Mouse (Mus musculus) NIH3T3 (cell line): ENCODE results near the gene Sdhaf2.

ENCODE experiments used
- DNase-seq: peaks from one replicate; pipeline ENCODE4 v3.0.0-alpha.2; 2012; ENCODE audit warnings: low read depth

The Sdhaf2 gene

DNA sequence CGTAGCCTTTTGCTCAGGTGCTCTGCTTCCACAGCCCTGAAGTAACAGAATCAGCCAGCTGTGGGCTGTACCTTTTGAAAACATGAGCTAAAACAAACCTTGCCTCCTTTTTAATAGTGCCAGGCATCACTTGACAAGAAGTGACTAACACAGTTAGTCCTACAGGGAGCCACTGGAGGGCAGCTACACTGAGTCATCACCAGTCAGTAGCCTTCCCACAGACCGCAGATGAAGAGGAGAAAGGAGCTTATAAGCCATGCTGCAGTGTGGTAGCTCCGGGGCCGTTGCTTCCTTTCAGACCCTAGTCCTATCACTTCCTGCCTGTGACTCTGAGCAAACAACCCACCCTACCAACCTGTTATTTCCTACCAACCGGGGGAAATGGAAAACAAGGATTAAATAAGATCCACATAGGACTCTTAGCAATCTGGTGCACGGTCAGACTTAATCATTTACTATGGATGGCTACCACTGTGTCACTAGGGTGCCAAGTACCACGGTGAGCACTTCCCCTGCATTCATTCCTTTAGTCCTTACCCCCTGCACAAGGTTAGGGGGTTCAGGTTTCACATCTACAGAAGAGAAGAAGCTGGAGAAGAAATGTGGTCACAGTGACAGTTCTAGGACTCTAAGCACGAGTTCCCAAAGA, 28.3 kb downstream of the Sdhaf2 start:
- peak; percentile 80 for DNase-seq

DNA sequence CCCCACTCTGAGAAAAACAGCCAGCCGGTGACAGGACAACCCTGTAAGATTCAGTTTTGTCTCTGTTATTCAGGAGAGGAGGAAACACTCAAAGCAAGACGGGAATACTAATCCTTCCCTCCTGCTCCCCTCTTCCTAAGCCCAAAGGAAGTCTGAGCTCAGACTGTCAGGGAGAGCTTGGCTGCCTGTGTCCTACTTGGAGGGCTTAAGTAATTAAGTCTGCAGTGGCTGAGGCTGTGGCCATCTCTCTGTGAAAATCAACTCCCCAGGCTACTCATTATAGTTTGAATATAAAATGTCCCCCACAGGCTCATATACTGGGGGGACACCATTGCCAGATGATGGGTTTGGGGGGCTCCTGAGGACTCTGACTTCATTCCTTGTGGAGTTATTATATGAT, 29.0 kb downstream of the Sdhaf2 start:
- DNase-seq, result no peak

GRCm38 (mm10) chr19:10495670-10496069, 30.3 kb downstream of the Sdhaf2 start:
- DNase-seq, result no peak

DNA sequence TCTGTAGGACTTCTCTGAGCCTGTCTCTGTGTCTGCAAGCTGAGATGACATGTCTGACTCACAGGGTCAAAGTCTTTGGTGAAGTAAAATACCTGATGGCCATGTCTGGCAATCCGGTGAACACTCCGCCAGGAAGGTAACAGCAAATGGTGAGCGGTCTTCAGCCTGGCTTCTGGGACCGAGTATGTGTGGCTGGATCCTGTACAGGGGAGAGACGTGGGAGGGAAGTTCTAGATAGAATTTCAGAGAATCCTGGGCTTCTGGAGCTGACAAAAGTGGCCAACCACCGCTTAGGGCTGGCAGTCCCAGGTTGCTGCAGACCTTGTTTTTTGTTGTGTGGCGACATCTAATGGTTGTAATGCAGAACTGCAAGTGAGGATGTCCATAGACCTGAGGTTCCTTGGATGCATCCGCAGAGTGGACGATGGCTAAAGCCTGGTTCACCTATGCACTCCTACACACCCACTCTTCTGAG, 39.6 kb downstream of the Sdhaf2 start:
- DNase-seq, result peak; percentile 88

GRCm38 (mm10) chr19:10482703-10483102, 43.2 kb downstream of the Sdhaf2 start, which contains the start of gene Ppp1r32:
TSS of gene Ppp1r32 (minus strand) at chr19:10482928.
- DNase-seq, result no peak

DNA sequence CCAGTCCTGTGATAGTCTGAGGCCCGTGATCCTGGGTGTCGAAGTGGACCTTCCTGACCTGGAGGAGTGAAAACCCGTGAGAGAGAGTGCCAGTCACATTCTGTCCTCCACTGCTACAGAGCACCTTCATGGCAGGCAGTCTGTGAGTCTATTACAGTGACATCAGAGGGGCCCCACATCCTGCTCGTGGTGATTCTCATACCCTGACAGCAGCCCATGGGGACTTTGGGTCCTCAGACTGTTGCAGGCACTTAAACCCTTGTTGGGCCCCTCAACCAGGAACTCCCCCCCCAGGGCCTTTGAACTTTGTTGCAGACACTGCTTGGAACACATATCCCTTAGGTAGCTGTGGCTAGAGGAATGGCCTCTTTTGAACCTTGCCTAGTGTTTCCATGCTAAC, 46.4 kb downstream of the Sdhaf2 start:
- no peak for DNase-seq

GRCm38 (mm10) chr19:10473779-10474178, 52.2 kb downstream of the Sdhaf2 start:
- no peak for DNase-seq

DNA sequence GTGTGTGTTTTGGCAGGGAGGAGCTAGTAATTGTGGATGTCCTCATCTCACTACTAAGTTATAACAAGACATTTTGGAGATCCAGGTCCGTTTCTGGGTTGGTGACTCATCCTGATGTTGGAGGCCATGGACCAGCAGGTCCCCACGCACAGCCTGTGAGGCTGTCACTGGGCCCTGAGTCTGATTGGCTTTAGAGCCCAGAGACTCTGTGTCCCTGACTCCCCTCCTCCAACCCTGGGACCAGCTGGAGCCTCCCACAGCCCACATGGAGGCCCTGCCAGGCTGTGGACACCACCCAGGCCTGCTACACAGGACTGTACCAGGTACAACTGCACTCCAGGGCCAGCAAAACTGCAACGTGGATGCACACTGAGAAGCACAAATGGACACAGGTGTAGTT, 53.0 kb downstream of the Sdhaf2 start:
- no peak for DNase-seq

DNA sequence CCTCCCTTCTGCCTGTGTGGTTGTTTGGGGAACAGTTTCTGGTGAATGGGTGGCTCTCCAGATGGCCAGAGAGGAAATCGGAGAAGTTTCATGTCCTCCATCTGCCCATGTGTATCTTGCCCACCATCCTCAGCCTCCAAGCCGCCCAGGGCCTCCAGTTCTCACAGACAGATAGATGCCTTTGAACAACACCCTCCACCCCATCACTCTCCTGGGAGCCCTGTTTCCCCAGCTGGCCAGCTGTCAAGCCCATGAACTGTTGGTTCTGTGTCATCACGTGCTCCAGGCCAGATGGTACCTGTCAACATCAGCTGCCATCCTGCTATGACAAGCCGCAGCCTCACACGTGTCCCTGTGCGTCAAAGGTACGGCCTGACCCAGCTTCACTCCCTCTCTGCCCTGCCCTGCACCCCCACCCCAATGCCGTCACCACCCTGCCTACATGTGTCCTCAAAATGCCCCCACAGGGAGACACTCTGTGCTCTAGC, 56.7 kb downstream of the Sdhaf2 start:
- no peak for DNase-seq

- no peak for DNase-seq
Observed at GRCm38 (mm10) chr19:10464427-10464826, 61.5 kb downstream of the Sdhaf2 start.

DNA sequence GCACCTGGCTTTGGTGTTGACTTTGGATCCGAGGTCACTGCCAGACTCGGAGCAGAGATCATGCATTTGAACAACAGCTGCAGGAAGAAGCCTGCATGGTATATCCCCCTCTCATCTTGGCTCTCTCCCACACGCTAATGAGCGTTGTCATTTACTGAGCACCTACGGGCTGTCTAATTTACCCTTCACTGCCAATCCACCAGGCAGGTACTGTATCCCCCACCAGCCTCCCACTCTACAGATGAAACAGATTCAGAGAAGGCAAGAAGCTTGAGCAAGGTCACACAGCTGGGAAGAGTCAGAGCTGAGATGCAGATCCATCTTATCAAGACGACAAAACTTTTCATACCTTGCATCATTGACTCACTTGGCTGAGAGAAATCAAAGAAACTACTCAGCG, 64.4 kb downstream of the Sdhaf2 start:
- DNase-seq, result no peak

GRCm38 (mm10) chr19:10459907-10460306, 66.0 kb downstream of the Sdhaf2 start:
- DNase-seq, result no peak

DNA sequence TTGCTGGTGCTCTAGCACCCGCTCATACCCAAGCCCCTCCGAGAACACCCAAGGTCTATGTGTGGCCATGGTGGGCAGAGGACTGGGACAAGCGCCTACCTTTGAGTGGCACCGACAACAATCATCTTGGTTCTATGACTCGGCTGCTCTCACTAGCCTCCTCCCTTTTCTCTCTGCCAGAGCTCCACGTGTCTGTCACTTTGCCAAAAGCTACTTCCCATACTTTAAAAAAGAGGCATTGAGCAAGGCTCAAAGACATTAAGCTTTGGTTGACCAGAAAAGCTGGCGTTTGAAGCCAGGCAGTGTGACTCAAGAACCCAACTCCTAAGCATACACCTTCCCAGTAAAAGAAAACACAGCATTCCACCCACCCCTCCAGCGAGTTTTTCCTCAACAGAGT, 67.8 kb downstream of the Sdhaf2 start:
- DNase-seq, result peak; percentile 77

- DNase-seq, result no peak
Observed at GRCm38 (mm10) chr19:10457484-10457800, 68.5 kb downstream of the Sdhaf2 start.

GRCm38 (mm10) chr19:10456752-10457483, 69.0 kb downstream of the Sdhaf2 start, which contains the start of gene Lrrc10b:
TSS of gene Lrrc10b (minus strand) at chr19:10457473.
- no peak for DNase-seq

GRCm38 (mm10) chr19:10455437-10455806, 70.5 kb downstream of the Sdhaf2 start:
- no peak for DNase-seq

DNA sequence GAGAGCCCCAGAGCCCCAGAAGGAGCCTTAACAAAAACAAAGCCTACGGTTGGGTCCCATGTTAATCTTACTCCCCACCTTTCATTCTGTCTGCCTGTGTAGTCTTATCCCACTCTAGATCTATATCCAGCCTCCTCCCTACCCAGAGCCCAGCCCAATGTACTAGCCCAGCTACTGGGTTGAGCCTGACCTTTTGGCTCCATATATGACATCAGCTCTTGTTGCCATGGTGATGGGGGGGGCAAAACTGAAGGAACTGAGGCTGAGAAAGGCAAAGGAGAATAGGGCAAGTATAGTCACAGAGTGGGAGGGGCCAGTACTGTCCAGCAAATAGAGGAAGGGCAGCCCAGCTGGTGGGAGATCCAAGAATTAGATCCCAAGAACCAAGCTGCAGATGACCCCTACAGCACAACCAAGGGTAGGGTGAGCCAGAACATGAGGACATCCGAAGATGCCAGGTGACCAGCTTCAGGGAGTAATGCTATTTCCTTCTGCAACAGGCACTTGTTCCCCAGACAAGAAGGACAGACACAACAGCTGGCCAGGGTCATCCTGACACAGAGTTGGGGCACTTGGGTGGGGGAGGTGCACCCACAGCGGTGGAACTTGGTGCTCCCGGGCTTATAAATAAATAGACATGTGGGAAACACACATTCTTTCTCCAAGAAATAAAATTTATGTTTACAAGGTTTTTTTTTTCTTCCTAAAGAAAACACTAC, 71.1 kb downstream of the Sdhaf2 start:
- DNase-seq, result no peak
